Mouse (Mus musculus) adrenal gland, postnatal 4 days (tissue): ENCODE data around the gene 9830107B12Rik. TPM values are rescaled to one million over a fixed set of nuclear protein-coding genes. Genes with fewer than 3 reads are reported as not detected.

ENCODE experiments used
- DNase-seq, 2 experiments: peaks; one replicate each; pipeline ENCODE4 v3.0.0; 2021 to 2022; ENCODE audit warnings: low spot score in 2 of 2, mixed read lengths in 2 of 2
- total RNA-seq, 2 experiments: library from RNA; stranded (reverse); gene quantifications; 2 replicates each; pipeline ENCODE4 v1.2.3; 2021

The 9830107B12Rik gene
- total RNA-seq, 2 experiments from 2014 or later = 0.28 TPM; not detected in 1

- no peak for DNase-seq
Measured at GRCm38 (mm10) chr17:48094820-48095680, 51.0 kb downstream of the 9830107B12Rik start.

- no peak for DNase-seq
Measured at GRCm38 (mm10) chr17:48093286-48093817, 52.7 kb downstream of the 9830107B12Rik start.

GRCm38 (mm10) chr17:48090305-48090704, 55.8 kb downstream of the 9830107B12Rik start:
- no peak for DNase-seq

GRCm38 (mm10) chr17:48089446-48089845, 56.6 kb downstream of the 9830107B12Rik start:
- DNase-seq = no peak

- no peak for DNase-seq
Measured at GRCm38 (mm10) chr17:48089019-48089418, 57.0 kb downstream of the 9830107B12Rik start, which contains the start of gene 1700067P10Rik. Gene 1700067P10Rik (plus strand): TSS chr17:48089319.

- DNase-seq = no peak
Measured at GRCm38 (mm10) chr17:48080626-48081025, 65.4 kb downstream of the 9830107B12Rik start.

Other genes starting within 250 kb of the 9830107B12Rik start
- 10 to 100 TPM; 37.8 to 41.2 TPM for gene Foxp4, start 221.6 kb downstream of the 9830107B12Rik start, total RNA-seq
- gene 1700122O11Rik, start 108.0 kb downstream of the 9830107B12Rik start, total RNA-seq = under 1 TPM in 1 of 2 experiments, not detected in 1; 0.56 TPM
- not detected for gene 1700067P10Rik, start 56.9 kb downstream of the 9830107B12Rik start, total RNA-seq
- under 1 TPM; 0.31 to 0.48 TPM for gene A530064D06Rik, start 21.0 kb upstream of the 9830107B12Rik start, total RNA-seq
- gene Trem1, start 86.5 kb upstream of the 9830107B12Rik start, total RNA-seq = under 1 TPM; 0.08 to 0.25 TPM
- 1 to 10 TPM in 1 of 2 experiments, under 1 TPM in 1; 0.92 to 1.5 TPM for gene Trem3, start 101.5 kb upstream of the 9830107B12Rik start, total RNA-seq
- 1 to 10 TPM; 1.6 to 2.1 TPM for gene Treml4, start 118.0 kb upstream of the 9830107B12Rik start, total RNA-seq
- gene Treml2, start 153.2 kb upstream of the 9830107B12Rik start, total RNA-seq = 1 to 10 TPM in 1 of 2 experiments, under 1 TPM in 1; 0.87 to 1.2 TPM
- 1 to 10 TPM in 1 of 2 experiments, under 1 TPM in 1; 0.50 to 1.0 TPM for gene B430306N03Rik, start 169.9 kb upstream of the 9830107B12Rik start, total RNA-seq
- 1 to 10 TPM; 2.1 to 3.1 TPM for gene Trem2, start 200.1 kb upstream of the 9830107B12Rik start, total RNA-seq
- 1 to 10 TPM in 1 of 2 experiments, under 1 TPM in 1; 0.62 to 1.7 TPM for gene Treml1, start 213.6 kb upstream of the 9830107B12Rik start, total RNA-seq